Comparison of ENCODE assay signal across 8 mouse cellular contexts in genomic region chr4:140906827-140907280, GRCm38 (mm10). TPM values are rescaled to one million over a fixed set of nuclear protein-coding genes. Genes with fewer than 3 reads are reported as not detected.
DNase-seq lines count a peak whose midpoint lies in the region; ATAC-seq lines count a peak whose summit lies in the region.

No protein-coding gene starts in this region.

- H3K9me3 ChIP-seq in limb, embryonic 15.5 days = no peaks in the 10 kb centered on the region
- H3K9me3 ChIP-seq in limb, embryonic 10.5 days (replicated peaks) = no peaks in the 10 kb centered on the region

- ATAC-seq in limb, embryonic 15.5 days (ENCODE audit: insufficient number of reproducible peaks, low FRiP score, low TSS enrichment, low read depth) = no peak
- no peak for ATAC-seq in cerebellum, adult (ENCODE audit: insufficient number of reproducible peaks, low FRiP score, low TSS enrichment)
- no peak for ATAC-seq in erythroid progenitor cell, adult 5-6 weeks (replicated peaks; ENCODE audit: low FRiP score, poor library complexity, severe bottlenecking)

- WGBS in limb, embryonic 15.5 days = 56% methylated on average over 11 of the region's 11 CpGs
- WGBS in limb, embryonic 10.5 days = 49% methylated on average over 11 of the region's 11 CpGs

- H3K4me2 ChIP-seq in limb, embryonic 15.5 days = peak overlapping the region; percentile 55; the same call in 1 of the 2 replicates

- peaks cover 67% of the 10 kb centered on the region for H3K27me3 ChIP-seq in limb, embryonic 15.5 days
- peaks cover 73% of the 10 kb centered on the region for H3K27me3 ChIP-seq in limb, embryonic 10.5 days (ENCODE audit: low read depth, poor library complexity, severe bottlenecking)

- no peaks in the 10 kb centered on the region for H3K36me3 ChIP-seq in limb, embryonic 15.5 days
- H3K36me3 ChIP-seq in limb, embryonic 10.5 days = no peaks in the 10 kb centered on the region

- H3K27ac ChIP-seq in limb, embryonic 15.5 days = no peak overlapping the region
- H3K27ac ChIP-seq in limb, embryonic 10.5 days = no peak overlapping the region

- H3K4me1 ChIP-seq in limb, embryonic 15.5 days = peaks cover 21% of the 10 kb centered on the region
- peaks cover 31% of the 10 kb centered on the region for H3K4me1 ChIP-seq in limb, embryonic 10.5 days

- peak; percentile 67 for DNase-seq in gastrocnemius, postnatal 25 days
- DNase-seq in gastrocnemius, adult 8-10 months (ENCODE audit: low spot score in 2 of 2) = no peak
- no peak for DNase-seq in limb, embryonic 10.5 days (ENCODE audit: low spot score)
- peak; percentile 18 for DNase-seq in urinary bladder, adult 2 months (ENCODE audit: low spot score)
- no peak for DNase-seq in urinary bladder, postnatal 4 days (ENCODE audit: low spot score in 2 of 2)

- no peak overlapping the region for H3K9ac ChIP-seq in limb, embryonic 15.5 days

- no peak overlapping the region for H3K4me3 ChIP-seq in limb, embryonic 15.5 days
- no peak overlapping the region for H3K4me3 ChIP-seq in limb, embryonic 10.5 days

RNA-seq across cellular contexts. Expression of gene Padi2, which starts 0.7 kb away (rescaled TPM):
- total RNA-seq in gastrocnemius, postnatal 25 days (2021) = 100 to 1,000 TPM; 148 to 165 TPM
- 100 to 1,000 TPM in 2 of 4 experiments, 10 to 100 TPM in 2; 91.7 to 147 (median 109) TPM for total RNA-seq in gastrocnemius, adult 8-10 months (2022)
- 4.3 and 10.5 TPM in 2 replicates for polyA plus RNA-seq in limb, embryonic 15.5 days (2015; fragmentation: Nextera tagmentation; extraction: Ambion mirVana)
- 0.05 and 0.33 TPM in 2 replicates for polyA plus RNA-seq in limb, embryonic 10.5 days (2016; fragmentation: Nextera tagmentation; extraction: Ambion mirVana)
- polyA plus RNA-seq in urinary bladder, adult 2 months (2012; rRNA removed) = 1.7 and 1.8 TPM in 2 replicates
- total RNA-seq in erythroid progenitor cell, adult 5-6 weeks (2015; ENCODE audit: low replicate concordance) = 1.1 and 3.4 TPM in 2 replicates
- total RNA-seq in erythroid progenitor cell, adult 5-6 weeks (2017; ENCODE audit: low replicate concordance) = 1.3 and 3.5 TPM in 2 replicates

RNA-seq across cellular contexts. Expression of gene Sdhb, which starts 54.1 kb away (rescaled TPM):
- 100 to 1,000 TPM; 613 to 621 TPM for total RNA-seq in gastrocnemius, postnatal 25 days (2021)
- 100 to 1,000 TPM; 520 to 588 (median 538) TPM for total RNA-seq in gastrocnemius, adult 8-10 months (2022)
- polyA plus RNA-seq in limb, embryonic 15.5 days (2015; fragmentation: Nextera tagmentation; extraction: Ambion mirVana) = 333 and 348 TPM in 2 replicates
- polyA plus RNA-seq in limb, embryonic 10.5 days (2016; fragmentation: Nextera tagmentation; extraction: Ambion mirVana) = 428 and 436 TPM in 2 replicates
- polyA plus RNA-seq in urinary bladder, adult 2 months (2012; rRNA removed) = 175 and 188 TPM in 2 replicates
- total RNA-seq in erythroid progenitor cell, adult 5-6 weeks (2015; ENCODE audit: low replicate concordance) = 44.3 and 52.0 TPM in 2 replicates
- 21.6 and 53.0 TPM in 2 replicates for total RNA-seq in erythroid progenitor cell, adult 5-6 weeks (2017; ENCODE audit: low replicate concordance)

Comparison
In these comparisons a context has a peak if more than half of its experiments do, and no peak if none do; other contexts are left out.
1. DNase-seq: peak in gastrocnemius, postnatal 25 days (single experiment) and urinary bladder, adult 2 months (single experiment); none in gastrocnemius, adult 8-10 months (0 of 2), limb, embryonic 10.5 days (single experiment) and urinary bladder, postnatal 4 days (0 of 2).
2. RNA of gene Padi2, which starts 0.7 kb away (total RNA-seq): 148 to 165 TPM in gastrocnemius, postnatal 25 days and 91.7 to 147 TPM in gastrocnemius, adult 8-10 months; 1.1 to 3.5 TPM in erythroid progenitor cell, adult 5-6 weeks; every median in the first group is over 10 times any median in the second.
3. RNA of gene Sdhb, which starts 54.1 kb away (total RNA-seq): 613 to 621 TPM in gastrocnemius, postnatal 25 days and 520 to 588 TPM in gastrocnemius, adult 8-10 months; 21.6 to 53.0 TPM in erythroid progenitor cell, adult 5-6 weeks; every median in the first group is over 4 times any median in the second.